14 mouse cellular contexts compared by ENCODE assay signal in the genomic region with DNA sequence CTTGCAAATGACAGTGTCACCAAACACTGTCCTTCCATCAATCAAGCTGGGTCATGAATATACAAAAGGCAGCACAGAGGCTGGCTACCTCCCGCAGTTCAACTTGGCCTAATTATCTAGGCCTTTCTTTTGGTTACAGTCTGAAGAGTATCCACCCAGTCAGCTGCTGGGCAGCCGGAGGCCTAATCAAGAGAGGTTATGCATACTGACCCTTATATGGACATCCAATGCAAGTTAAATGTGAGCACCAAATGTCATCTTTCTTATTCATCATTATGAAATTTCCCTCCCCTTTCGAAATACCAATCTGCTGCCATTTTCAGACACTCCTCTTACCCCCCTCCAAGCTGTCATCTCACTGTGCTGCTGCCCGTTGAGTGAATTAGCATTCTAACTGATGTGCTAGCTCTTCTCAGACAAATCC.
DNase-seq lines count a peak whose midpoint lies in the region; ATAC-seq and TF ChIP-seq lines count a peak whose summit lies in the region.
"Had no signal": no experiment of that assay in that cellular context is flagged by ENCODE, and none has a peak within 500 bp of the region (broad histone marks: within the 10 kb centered on the region; RNA-seq: fewer than 3 reads in every experiment).

No protein-coding gene starts in this region.

- ATAC-seq in midbrain, embryonic 11.5 days (ENCODE audit: low FRiP score): peak; percentile 68
- no peak; the same call in 1 of the 2 replicates for ATAC-seq in embryonic facial prominence, embryonic 14.5 days (ENCODE audit: low read depth)
- no peak for ATAC-seq in intestine, postnatal 0 days
- ATAC-seq: CD4-positive, CD25-positive, alpha-beta regulatory T cell, adult 4 months; intestine, embryonic 16.5 days; liver, embryonic 12.5 days; Patski had no signal

- H3K36me3 ChIP-seq in midbrain, embryonic 11.5 days (ENCODE audit: control insufficient read depth, insufficient read depth, low read length): no peaks in the 10 kb centered on the region
- H3K36me3 ChIP-seq in midbrain, embryonic 10.5 days: no peaks in the 10 kb centered on the region
- no peaks in the 10 kb centered on the region for H3K36me3 ChIP-seq in embryonic facial prominence, embryonic 14.5 days (ENCODE audit: control insufficient read depth, insufficient read depth, low read length)
- H3K36me3 ChIP-seq in intestine, postnatal 0 days (ENCODE audit: control insufficient read depth, insufficient read depth): no peaks in the 10 kb centered on the region
- H3K36me3 ChIP-seq: liver, embryonic 12.5 days had no signal

- no peak for TF ChIP-seq CTCF in intestine, postnatal 0 days (IDR thresholded peaks at IDR 0.05; ENCODE audit: low read depth)

- no peaks in the 10 kb centered on the region for H3K27me3 ChIP-seq in midbrain, embryonic 11.5 days (ENCODE audit: control insufficient read depth, insufficient read depth, low read length)
- H3K27me3 ChIP-seq in midbrain, embryonic 10.5 days (ENCODE audit: low read depth, poor library complexity, severe bottlenecking): no peaks in the 10 kb centered on the region
- H3K27me3 ChIP-seq in embryonic facial prominence, embryonic 14.5 days (replicated peaks; ENCODE audit: control insufficient read depth, insufficient read depth, low read length): no peaks in the 10 kb centered on the region
- no peaks in the 10 kb centered on the region for H3K27me3 ChIP-seq in intestine, postnatal 0 days (replicated peaks; ENCODE audit: control insufficient read depth, insufficient read depth, low read length)
- H3K27me3 ChIP-seq: liver, embryonic 12.5 days; Patski had no signal

- DNase-seq in midbrain, embryonic 11.5 days (ENCODE audit: low spot score, missing footprints): no peak
- no peak for DNase-seq in midbrain, embryonic 10.5 days (ENCODE audit: low spot score)
- DNase-seq in embryonic facial prominence, embryonic 14.5 days (ENCODE audit: low spot score): peak; percentile 26
- peak; percentile 54 for DNase-seq in mesoderm, embryonic 11.5 days (ENCODE audit: low read depth, low spot score)
- peak; percentile 84 for DNase-seq in retina, postnatal 1 day
- no peak for DNase-seq in kidney, postnatal 4 days
- DNase-seq in heart, adult 8-10 months (ENCODE audit: low spot score): no peak
- DNase-seq: adrenal gland, adult 8-10 months; lung, postnatal 14 days had no signal

- no peak overlapping the region for H3K4me3 ChIP-seq in midbrain, embryonic 11.5 days (ENCODE audit: low read depth, low read length)
- no peak overlapping the region for H3K4me3 ChIP-seq in midbrain, embryonic 10.5 days
- H3K4me3 ChIP-seq in embryonic facial prominence, embryonic 14.5 days (ENCODE audit: low read depth, low read length): no peak overlapping the region
- H3K4me3 ChIP-seq in intestine, postnatal 0 days (ENCODE audit: low read depth, low read length): no peak overlapping the region
- H3K4me3 ChIP-seq: liver, embryonic 12.5 days had no signal

- 26% methylated on average over 4 of the region's 4 CpGs for WGBS in midbrain, embryonic 11.5 days
- WGBS in midbrain, embryonic 10.5 days: 45% methylated on average over 4 of the region's 4 CpGs
- 48% methylated on average over 4 of the region's 4 CpGs for WGBS in embryonic facial prominence, embryonic 14.5 days
- 77% methylated on average over 4 of the region's 4 CpGs for WGBS in intestine, postnatal 0 days

- H3K27ac ChIP-seq in midbrain, embryonic 11.5 days (ENCODE audit: low read depth, low read length): peak overlapping the region; percentile 45
- no peak overlapping the region for H3K27ac ChIP-seq in midbrain, embryonic 10.5 days (replicated peaks)
- no peak overlapping the region for H3K27ac ChIP-seq in embryonic facial prominence, embryonic 14.5 days (replicated peaks; ENCODE audit: low read depth, low read length)
- no peak overlapping the region for H3K27ac ChIP-seq in intestine, postnatal 0 days (ENCODE audit: low read depth, low read length)
- H3K27ac ChIP-seq: liver, embryonic 12.5 days had no signal

- no peak overlapping the region for H3K4me2 ChIP-seq in midbrain, embryonic 11.5 days
- H3K4me2 ChIP-seq in embryonic facial prominence, embryonic 14.5 days (ENCODE audit: low read depth, low read length): no peak overlapping the region
- H3K4me2 ChIP-seq in intestine, postnatal 0 days (replicated peaks; ENCODE audit: low read depth): no peak overlapping the region
- H3K4me2 ChIP-seq: liver, embryonic 12.5 days had no signal

- H3K9ac ChIP-seq in midbrain, embryonic 11.5 days (ENCODE audit: low read length): no peak overlapping the region
- no peak overlapping the region for H3K9ac ChIP-seq in embryonic facial prominence, embryonic 14.5 days (ENCODE audit: low read depth, low read length)
- no peak overlapping the region for H3K9ac ChIP-seq in intestine, postnatal 0 days (ENCODE audit: low read depth, low read length)
- H3K9ac ChIP-seq: liver, embryonic 12.5 days had no signal

- H3K9me3 ChIP-seq in midbrain, embryonic 11.5 days (ENCODE audit: control insufficient read depth, low read length): no peaks in the 10 kb centered on the region
- H3K9me3 ChIP-seq in midbrain, embryonic 10.5 days (replicated peaks): no peaks in the 10 kb centered on the region
- no peaks in the 10 kb centered on the region for H3K9me3 ChIP-seq in embryonic facial prominence, embryonic 14.5 days (ENCODE audit: control insufficient read depth, low read length)
- no peaks in the 10 kb centered on the region for H3K9me3 ChIP-seq in intestine, postnatal 0 days (ENCODE audit: control insufficient read depth)
- H3K9me3 ChIP-seq: liver, embryonic 12.5 days had no signal

- peaks cover 12% of the 10 kb centered on the region for H3K4me1 ChIP-seq in midbrain, embryonic 11.5 days (ENCODE audit: control insufficient read depth, insufficient read depth, low read length)
- H3K4me1 ChIP-seq in midbrain, embryonic 10.5 days: peaks cover 30% of the 10 kb centered on the region
- H3K4me1 ChIP-seq in embryonic facial prominence, embryonic 14.5 days (ENCODE audit: control insufficient read depth, insufficient read depth, low read length): no peaks in the 10 kb centered on the region
- H3K4me1 ChIP-seq in intestine, postnatal 0 days (replicated peaks; ENCODE audit: control insufficient read depth, insufficient read depth, low read length): no peaks in the 10 kb centered on the region

Comparison
In these comparisons a context has a peak if more than half of its experiments do, and no peak if none do; other contexts are left out.
1. DNase-seq: peak in embryonic facial prominence, embryonic 14.5 days (single experiment), mesoderm, embryonic 11.5 days (single experiment) and retina, postnatal 1 day (single experiment); none in midbrain, embryonic 11.5 days (single experiment), midbrain, embryonic 10.5 days (single experiment), kidney, postnatal 4 days (0 of 2) and heart, adult 8-10 months (single experiment).